Mouse (Mus musculus): ENCODE measurements around the gene Ramac. TPM values are rescaled to one million over a fixed set of nuclear protein-coding genes. Genes with fewer than 3 reads are reported as not detected.

Ramac gene
- polyA plus RNA-seq (2015; fragmentation: Nextera tagmentation; extraction: Ambion mirVana) = 109 and 119 TPM in 2 replicates

DNA sequence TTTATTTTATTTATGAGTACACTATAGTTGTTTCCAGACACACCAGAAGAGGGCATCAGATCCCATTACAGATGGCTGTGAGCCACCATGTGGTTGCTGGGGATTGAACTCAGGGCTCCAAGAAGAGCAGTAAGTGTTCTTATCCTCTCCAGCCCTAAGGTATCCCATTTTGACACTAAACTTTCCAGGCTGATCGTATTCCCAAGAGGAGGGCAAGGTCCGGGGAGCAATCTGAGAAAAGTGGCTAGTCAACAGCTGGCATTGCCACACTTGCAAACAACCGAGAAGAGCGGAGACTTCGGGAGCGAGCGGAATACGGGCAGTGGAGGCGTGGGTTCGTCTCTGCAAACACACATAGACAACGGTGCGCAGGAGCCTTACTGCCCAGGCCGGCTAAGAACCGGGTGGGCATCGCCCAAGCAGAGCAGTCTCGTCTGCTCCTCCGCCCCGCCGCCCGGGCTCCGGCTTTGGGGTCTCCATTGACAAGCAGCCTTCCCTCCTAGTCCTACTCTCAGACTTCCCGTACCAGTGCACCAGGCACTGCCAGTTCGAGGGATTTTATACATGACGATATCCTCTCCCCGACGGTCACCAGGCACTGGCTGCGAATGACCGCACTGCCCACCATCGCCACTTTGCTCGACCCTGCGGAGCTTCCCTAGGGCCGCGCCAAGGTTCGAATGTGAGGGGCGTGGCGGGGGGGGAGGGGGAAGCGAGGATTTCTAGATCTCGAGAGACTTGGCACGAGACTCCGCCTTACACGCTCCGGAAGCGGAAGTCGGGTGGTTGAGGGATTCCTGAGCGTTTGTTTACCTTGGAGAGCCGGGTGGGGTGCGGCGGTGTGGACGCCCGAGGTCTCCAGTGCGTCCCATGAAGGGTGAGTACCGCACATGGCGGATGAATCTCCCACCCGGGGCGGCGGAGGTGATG lies at the start of gene Ramac:
Gene Ramac (plus strand): TSS at position 746 of the 930 bp plus-strand sequence.

DNA sequence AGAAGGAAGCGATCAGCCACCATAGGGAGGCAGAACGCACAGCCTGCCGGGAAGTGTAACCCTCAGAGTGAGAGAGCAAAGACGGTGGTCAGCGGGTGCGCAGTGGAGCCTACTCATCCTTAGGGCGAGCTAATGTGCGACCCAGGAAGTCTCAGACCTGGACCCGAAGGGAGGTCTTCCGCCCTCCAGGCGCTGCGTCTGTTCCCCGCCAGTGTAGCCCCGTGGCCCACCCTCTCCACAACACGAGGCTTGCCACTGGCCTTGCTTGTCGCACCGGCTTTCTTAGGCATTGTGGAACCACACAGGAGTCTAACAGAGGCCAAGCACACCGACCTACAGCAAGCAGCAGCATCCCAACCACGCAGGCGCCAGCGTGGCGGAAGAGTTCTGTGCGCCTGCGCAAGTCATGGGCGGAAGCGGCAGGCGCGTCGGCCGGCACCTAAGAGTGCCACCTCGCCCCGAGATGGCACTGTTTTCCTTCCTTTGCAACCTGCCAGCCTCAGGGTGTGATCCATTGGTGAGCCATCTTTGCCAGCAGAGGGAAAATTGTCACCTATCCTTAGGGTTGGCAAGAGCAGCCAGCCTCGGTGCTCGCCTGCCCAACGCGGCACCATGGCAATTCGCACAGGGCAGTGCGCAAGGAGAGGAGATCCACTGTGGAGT lies 26.5 kb downstream of the Ramac start, which contains the start of gene 3110040N11Rik:
Gene 3110040N11Rik (minus strand): TSS at position 384 of the 663 bp plus-strand sequence.

Other genes with a start within 250 kb of the Ramac start
- gene Fsd2, start 196.0 kb upstream of the Ramac start, polyA plus RNA-seq (2015; fragmentation: Nextera tagmentation; extraction: Ambion mirVana) = 0.04 TPM in 2 replicates
- gene Whamm, start 191.7 kb upstream of the Ramac start, polyA plus RNA-seq (2015; fragmentation: Nextera tagmentation; extraction: Ambion mirVana) = 3.8 TPM in 2 replicates
- 57.8 and 78.9 TPM in 2 replicates for gene Homer2, start 55.4 kb upstream of the Ramac start, polyA plus RNA-seq (2015; fragmentation: Nextera tagmentation; extraction: Ambion mirVana)
- 36.8 and 42.9 TPM in 2 replicates for gene 3110040N11Rik, start 26.6 kb downstream of the Ramac start, polyA plus RNA-seq (2015; fragmentation: Nextera tagmentation; extraction: Ambion mirVana)
- 39.5 and 42.3 TPM in 2 replicates for gene Btbd1, start 66.5 kb downstream of the Ramac start, polyA plus RNA-seq (2015; fragmentation: Nextera tagmentation; extraction: Ambion mirVana)
- gene Gm10160, start 92.9 kb downstream of the Ramac start, polyA plus RNA-seq (2015; fragmentation: Nextera tagmentation; extraction: Ambion mirVana) = not detected in 2 replicates
- gene Tm6sf1, start 96.1 kb downstream of the Ramac start, polyA plus RNA-seq (2015; fragmentation: Nextera tagmentation; extraction: Ambion mirVana) = 8.7 and 9.0 TPM in 2 replicates
- gene Hdgfl3, start 171.5 kb downstream of the Ramac start, polyA plus RNA-seq (2015; fragmentation: Nextera tagmentation; extraction: Ambion mirVana) = 7.6 and 9.2 TPM in 2 replicates
- 1.7 and 3.0 TPM in 2 replicates for gene Bnc1, start 229.4 kb downstream of the Ramac start, polyA plus RNA-seq (2015; fragmentation: Nextera tagmentation; extraction: Ambion mirVana)

Data from urinary bladder, postnatal 0 days (tissue).